Mouse (Mus musculus) megakaryocyte, embryonic 14.5 days (primary cell): ENCODE results near the gene Tead1.

Source experiments
- FLI1 ChIP-seq: IDR thresholded peaks from 2 replicates; pipeline ENCODE4 v1.6.1; 2012; ENCODE audit warnings: low read length, inconsistent platforms, mixed read lengths
- GATA1 ChIP-seq: IDR thresholded peaks from 3 replicates; pipeline ENCODE4 v1.6.1; 2012; ENCODE audit warnings: mixed read lengths, low read length, inconsistent platforms, borderline replicate concordance

DNA sequence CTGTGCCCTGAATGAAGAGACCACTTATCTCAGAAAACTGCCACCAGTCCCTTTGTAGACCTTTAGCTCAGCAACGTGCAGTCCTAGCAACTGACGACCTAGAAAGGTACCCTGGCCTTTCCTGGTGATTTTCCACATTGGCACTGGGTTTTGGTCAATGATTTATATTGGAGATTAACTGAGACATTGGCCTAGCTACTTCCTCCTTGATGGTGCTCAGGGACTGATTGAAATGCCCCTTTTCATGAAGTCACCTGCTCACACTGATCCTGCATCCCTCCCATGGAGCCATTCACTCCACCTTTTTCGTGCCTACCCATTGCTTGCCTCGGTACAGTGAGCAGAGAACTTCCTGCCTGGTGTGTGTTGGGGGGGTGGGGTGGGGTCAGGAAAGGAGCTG, 151.8 kb downstream of the Tead1 start:
- no peak for TF ChIP-seq GATA1
- TF ChIP-seq FLI1 = no peak
